Mouse (Mus musculus): Measurements from ENCODE around the gene Plin4. TPM values are rescaled to one million over a fixed set of nuclear protein-coding genes. Genes with fewer than 3 reads are reported as not detected.

Plin4 gene
- polyA plus RNA-seq (2012; rRNA removed), result 206 and 215 TPM in 2 replicates

DNA sequence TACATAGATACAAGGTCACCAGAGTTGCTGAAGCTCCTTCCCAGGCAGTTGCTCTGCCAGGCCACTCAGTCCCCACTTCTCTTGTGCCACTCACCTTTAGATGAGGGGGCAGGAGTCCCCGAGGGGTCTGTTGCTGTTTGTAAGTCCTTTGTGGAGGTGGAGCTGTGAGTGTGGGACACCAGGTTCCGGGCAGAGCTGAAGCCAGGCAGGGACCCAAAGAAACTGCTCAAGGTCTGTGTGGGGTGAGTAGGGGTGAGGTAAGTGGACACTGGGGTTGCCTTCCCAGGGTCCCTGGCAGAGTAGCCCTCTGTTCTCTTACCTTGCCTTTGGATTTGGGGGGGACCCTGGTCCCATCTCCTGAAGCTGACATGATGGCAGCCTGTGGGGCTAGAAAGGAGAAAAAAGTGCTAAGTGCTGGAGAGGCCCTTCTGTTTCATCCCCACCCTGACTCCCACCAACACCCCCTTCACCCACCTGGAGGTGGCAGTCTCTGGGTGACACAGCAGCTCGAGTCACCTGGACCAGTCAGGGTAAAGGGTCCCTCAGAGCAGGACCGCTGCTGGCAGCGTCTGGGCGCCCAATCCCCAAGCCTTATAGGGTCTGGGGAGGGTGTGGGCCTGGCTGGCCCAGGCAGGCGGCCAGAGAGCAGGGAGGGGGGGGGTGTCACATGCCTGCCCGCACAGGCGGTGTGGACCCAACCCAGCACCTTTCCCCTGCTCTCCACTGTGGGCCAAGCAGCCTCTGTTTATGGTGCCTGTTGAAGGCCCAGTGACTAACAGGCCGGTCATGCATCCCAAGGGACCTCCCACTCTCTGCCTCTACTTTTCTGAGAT is at the start of gene Plin4:
TSS of gene Plin4 (minus strand) at position 585 of the 833 bp plus-strand sequence.

DNA sequence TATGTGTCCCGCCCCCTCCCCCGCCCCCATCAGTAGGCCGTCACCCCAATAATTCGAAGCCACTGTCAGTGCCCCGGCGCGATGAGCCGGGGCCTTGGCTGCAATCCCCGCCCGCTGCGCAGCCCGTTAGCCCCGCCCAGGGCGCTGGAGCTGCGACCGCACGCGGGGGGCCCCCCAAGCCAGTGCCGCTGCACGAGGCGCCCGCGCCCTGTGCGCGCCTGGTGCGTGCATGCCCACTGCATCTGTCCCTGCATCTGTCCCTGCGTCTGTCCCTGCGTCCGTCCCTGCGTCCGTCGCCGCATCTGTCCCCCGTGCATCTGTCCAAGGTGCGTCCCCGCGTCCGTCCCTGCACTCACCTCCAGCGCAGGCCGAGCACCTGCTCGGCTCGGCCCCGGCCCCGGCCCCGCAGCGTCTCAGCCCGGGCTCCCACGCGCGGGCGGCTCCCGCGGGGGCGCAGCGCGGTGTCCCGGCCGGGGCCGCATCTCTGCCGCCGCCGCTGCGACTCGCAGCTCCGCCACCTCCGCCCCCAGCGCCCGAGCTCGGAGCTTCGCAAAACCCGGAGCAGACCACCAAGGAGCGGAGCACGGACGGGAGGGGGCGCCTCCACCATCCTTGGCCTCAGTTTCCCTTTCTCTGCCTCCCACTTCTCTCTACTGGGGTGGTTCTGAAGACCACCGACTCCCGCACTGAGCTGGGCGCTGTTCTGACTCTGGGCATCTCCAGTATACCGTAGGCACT is 30.4 kb upstream of the Plin4 start, which contains the start of gene Sema6b:
TSS of gene Sema6b (minus strand) at position 486 of the 738 bp plus-strand sequence.

DNA sequence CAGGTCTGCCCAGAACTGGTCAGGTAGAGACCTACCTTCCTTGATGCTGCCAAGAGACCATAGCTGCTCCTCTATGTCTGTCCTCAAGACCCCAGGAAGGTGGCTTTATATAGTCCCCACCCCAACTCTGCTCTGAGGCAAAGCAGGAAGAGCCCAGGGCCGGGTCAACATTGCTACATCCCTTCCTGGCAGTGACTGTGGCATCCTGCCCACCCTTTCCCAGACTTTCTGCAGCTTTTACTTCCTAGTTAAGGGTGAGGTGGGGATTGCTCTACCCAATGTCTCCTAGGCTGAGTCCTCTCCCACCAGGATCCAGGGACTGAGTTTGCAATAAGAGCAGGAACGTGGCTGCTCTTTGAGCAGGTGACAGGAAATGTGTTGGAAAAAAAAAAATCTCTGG is 12.2 kb upstream of the Plin4 start, which contains the start of gene Lrg1:
TSS of gene Lrg1 (minus strand) at position 176 of the 400 bp plus-strand sequence.

DNA sequence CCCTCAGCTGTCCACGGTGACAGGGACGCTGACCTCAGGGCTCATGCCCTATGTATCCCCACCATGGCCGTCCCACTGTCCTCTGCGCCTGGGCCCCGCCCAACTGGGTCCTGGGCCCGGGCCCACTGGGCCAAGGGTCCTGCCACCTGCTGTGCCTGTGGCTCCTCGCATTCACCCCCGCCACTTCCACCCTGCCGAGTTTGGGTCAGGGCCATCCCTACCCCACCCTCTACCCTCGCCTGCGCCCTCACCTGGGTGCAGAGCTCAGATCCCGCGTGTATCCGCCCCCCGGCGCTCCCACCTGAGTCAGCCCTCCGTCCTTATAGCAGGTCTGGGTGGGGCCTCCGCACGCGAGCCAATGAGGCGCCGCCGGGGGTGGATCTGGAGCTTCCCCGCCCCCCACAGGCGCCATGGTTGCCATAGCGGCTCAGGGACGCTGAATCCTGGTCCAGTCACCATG is 7.7 kb upstream of the Plin4 start, which contains the start of gene Plin5:
TSS of gene Plin5 (minus strand) at position 346 of the 460 bp plus-strand sequence.

DNA sequence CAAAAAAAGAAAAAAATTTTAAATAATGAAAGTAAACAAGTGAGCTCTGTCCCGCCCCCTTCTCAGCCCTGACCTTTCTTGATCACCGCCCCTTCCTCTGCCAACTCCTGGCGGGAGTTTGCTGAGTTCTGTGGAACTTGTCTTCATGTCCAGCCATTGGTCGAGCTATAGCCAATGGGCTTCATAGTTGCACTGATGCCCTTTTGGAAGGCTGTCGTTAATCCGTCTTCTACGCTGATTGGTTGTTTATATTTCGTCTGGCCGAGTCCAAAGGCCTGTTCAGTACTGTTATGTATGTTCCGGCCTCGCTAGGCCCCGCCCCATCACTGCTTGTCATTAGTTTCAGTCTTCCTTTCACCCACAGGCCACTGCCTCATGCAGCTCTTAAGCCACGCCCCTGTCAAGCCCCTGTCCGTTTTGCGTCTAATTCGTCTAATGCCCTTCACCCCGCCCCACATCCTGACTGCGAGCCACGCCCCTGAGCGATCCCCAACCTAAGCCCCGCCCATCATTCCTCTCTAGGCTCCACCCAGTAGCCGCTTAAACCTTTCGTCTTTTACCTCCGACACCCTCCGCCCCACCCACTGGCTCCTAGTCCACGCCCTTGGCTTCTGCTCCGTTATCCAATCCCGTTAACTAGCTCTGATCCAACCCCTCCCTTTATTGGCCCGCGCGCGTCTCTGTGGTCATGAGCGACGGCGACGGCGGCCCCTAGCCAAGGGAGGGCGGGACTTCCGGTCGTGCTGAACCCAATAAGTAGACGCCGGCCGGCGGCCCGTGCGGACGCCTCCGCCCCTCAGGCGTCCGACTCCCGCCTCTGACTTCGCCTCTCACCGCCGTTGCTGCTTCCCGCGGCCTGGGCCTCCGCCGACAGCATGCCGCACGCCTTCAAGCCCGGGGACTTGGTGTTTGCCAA is 30.5 kb downstream of the Plin4 start, which contains the start of gene Hdgfl2:
TSS of gene Hdgfl2 (plus strand) at position 755 of the 916 bp plus-strand sequence.

DNA sequence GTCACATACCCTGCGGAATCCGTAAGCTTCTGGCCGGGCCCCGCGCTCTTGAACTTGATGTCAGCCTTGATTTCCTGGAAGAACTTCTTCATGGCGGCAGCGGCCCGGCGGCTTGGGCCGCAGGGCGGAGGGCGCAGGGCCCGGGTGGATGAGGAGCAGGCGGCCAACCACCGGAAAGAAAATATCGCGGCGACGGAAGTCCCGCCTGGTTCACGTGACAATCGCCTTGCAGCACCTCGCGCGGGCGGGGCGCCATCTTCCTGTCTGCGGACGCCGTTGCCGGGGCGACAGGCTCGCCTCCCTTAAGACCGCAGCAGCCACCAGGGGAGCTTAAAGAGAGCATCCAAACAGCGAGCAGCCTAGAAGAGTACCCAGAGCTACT is 34.8 kb downstream of the Plin4 start, which contains the start of gene Ubxn6:
TSS of gene Ubxn6 (minus strand) at position 202 of the 382 bp plus-strand sequence.

Other genes with a start within 250 kb of the Plin4 start
- 0.17 and 0.26 TPM in 2 replicates for gene Zfp119a, start 230.9 kb downstream of the Plin4 start, polyA plus RNA-seq (2012; rRNA removed)
- gene Zfp959, start 217.7 kb downstream of the Plin4 start, polyA plus RNA-seq (2012; rRNA removed), result 0.54 and 1.1 TPM in 2 replicates
- 0.09 and 0.15 TPM in 2 replicates for gene Zfp119b, start 160.3 kb downstream of the Plin4 start, polyA plus RNA-seq (2012; rRNA removed)
- gene Ebi3, start 157.2 kb downstream of the Plin4 start, polyA plus RNA-seq (2012; rRNA removed), result 5.9 and 6.5 TPM in 2 replicates
- 12.5 and 12.9 TPM in 2 replicates for gene Yju2, start 150.7 kb downstream of the Plin4 start, polyA plus RNA-seq (2012; rRNA removed)
- 5.9 and 7.1 TPM in 2 replicates for gene Shd, start 139.3 kb downstream of the Plin4 start, polyA plus RNA-seq (2012; rRNA removed)
- 4.5 and 4.8 TPM in 2 replicates for gene Fsd1, start 123.3 kb downstream of the Plin4 start, polyA plus RNA-seq (2012; rRNA removed)
- 19.2 and 21.4 TPM in 2 replicates for gene Stap2, start 104.2 kb downstream of the Plin4 start, polyA plus RNA-seq (2012; rRNA removed)
- 270 and 333 TPM in 2 replicates for gene Mpnd, start 104.1 kb downstream of the Plin4 start, polyA plus RNA-seq (2012; rRNA removed)
- gene Sh3gl1, start 73.2 kb downstream of the Plin4 start, polyA plus RNA-seq (2012; rRNA removed), result 126 and 128 TPM in 2 replicates
- gene Chaf1a, start 69.4 kb downstream of the Plin4 start, polyA plus RNA-seq (2012; rRNA removed), result 7.5 and 9.6 TPM in 2 replicates
- gene Ubxn6, start 34.8 kb downstream of the Plin4 start, polyA plus RNA-seq (2012; rRNA removed), result 58.5 and 83.0 TPM in 2 replicates
- 52.3 and 75.6 TPM in 2 replicates for gene Hdgfl2, start 30.2 kb downstream of the Plin4 start, polyA plus RNA-seq (2012; rRNA removed)
- gene Plin5, start 7.8 kb upstream of the Plin4 start, polyA plus RNA-seq (2012; rRNA removed), result 19.0 and 42.0 TPM in 2 replicates
- 76.6 and 100 TPM in 2 replicates for gene Lrg1, start 12.2 kb upstream of the Plin4 start, polyA plus RNA-seq (2012; rRNA removed)
- gene Sema6b, start 30.5 kb upstream of the Plin4 start, polyA plus RNA-seq (2012; rRNA removed), result 15.5 and 19.9 TPM in 2 replicates
- 9.7 and 10.3 TPM in 2 replicates for gene Tnfaip8l1, start 52.7 kb upstream of the Plin4 start, polyA plus RNA-seq (2012; rRNA removed)
- 124 and 131 TPM in 2 replicates for gene Mydgf, start 74.1 kb upstream of the Plin4 start, polyA plus RNA-seq (2012; rRNA removed)
- 58.6 and 59.5 TPM in 2 replicates for gene Dpp9, start 109.1 kb upstream of the Plin4 start, polyA plus RNA-seq (2012; rRNA removed)
- 39.9 and 52.7 TPM in 2 replicates for gene Fem1a, start 147.0 kb upstream of the Plin4 start, polyA plus RNA-seq (2012; rRNA removed)
- gene Ticam1, start 167.0 kb upstream of the Plin4 start, polyA plus RNA-seq (2012; rRNA removed), result 29.8 and 32.7 TPM in 2 replicates
- 53.2 and 60.7 TPM in 2 replicates for gene Plin3, start 183.1 kb upstream of the Plin4 start, polyA plus RNA-seq (2012; rRNA removed)
- gene Arrdc5, start 190.5 kb upstream of the Plin4 start, polyA plus RNA-seq (2012; rRNA removed), result not detected in 2 replicates
- 30.6 and 42.8 TPM in 2 replicates for gene Uhrf1, start 193.5 kb upstream of the Plin4 start, polyA plus RNA-seq (2012; rRNA removed)
- 75.5 and 81.9 TPM in 2 replicates for gene Kdm4b, start 216.3 kb upstream of the Plin4 start, polyA plus RNA-seq (2012; rRNA removed)